Mouse (Mus musculus): ENCODE results near the gene Ucn3.

Ucn3 gene

DNA sequence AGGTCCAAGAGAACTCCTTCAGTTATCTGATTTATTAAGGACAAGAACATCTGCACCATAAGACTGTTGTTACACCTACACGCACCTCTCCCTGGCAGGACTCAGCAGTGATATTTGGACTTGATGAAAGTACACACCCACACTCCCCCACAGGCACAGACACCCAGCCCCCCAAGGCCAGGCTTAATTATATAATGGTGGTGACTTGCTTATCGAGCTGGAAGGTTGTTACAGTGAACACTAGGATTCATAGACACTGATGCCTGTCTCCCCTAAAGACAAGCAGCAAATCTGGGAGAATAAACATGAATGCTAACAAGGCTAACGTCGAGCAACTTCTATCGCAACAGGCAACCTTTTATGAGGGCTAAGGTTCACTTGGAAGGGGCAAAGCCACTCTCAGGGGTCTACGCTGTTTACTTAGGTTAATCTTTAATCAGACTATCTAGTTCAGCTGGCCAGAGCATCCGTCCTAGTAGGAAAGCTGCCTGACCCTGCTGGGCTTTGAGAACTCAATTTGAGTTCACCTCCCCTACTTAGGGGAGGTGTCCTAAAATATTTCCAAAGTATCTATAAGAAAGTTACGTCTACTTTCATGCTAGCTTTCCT lies 53.6 kb downstream of the Ucn3 start:
- no peak for DNase-seq

All from cerebellum, adult 9-10 months (tissue).